Comparison of ENCODE assay signal across 26 mouse cellular contexts in the genomic region with DNA sequence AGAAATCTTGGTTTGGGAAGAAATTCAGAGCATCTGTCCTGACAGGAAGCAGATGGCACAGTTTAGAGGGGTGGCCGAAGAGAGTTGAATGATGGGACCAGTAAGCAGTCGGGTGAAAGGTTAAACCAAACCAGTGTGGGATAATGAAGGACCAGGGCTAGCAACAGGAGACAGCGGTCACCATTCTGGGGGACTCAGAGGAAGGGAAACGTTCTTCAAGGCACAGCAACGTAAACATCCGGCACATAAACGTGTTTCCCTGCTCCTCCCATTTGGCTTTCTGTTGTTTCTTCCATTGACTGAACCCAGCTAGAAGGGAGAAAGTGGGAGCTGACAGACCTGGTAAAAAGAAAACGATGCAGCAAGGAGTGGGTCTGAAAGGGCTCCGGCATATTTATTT. TPM values are rescaled to one million over a fixed set of nuclear protein-coding genes. Genes with fewer than 3 reads are reported as not detected.
DNase-seq lines count a peak whose midpoint lies in the region; ATAC-seq and TF ChIP-seq lines count a peak whose summit lies in the region.
"Had no signal": no experiment of that assay in that cellular context is flagged by ENCODE, and none has a peak within 500 bp of the region (broad histone marks: within the 10 kb centered on the region; RNA-seq: fewer than 3 reads in every experiment).

No protein-coding gene starts in this region.

- no peak overlapping the region for H3K4me2 ChIP-seq in kidney, embryonic 14.5 days (replicated peaks; ENCODE audit: low read depth, low read length)
- peak overlapping the region; percentile 21 for H3K4me2 ChIP-seq in lung, embryonic 16.5 days (ENCODE audit: low read depth, low read length)
- H3K4me2 ChIP-seq in stomach, embryonic 14.5 days (replicated peaks; ENCODE audit: low read depth, low read length) = peak overlapping the region; percentile 21; the same call in 1 of the 2 replicates
- no peak overlapping the region for H3K4me2 ChIP-seq in stomach, postnatal 0 days (replicated peaks; ENCODE audit: low read depth)
- H3K4me2 ChIP-seq: embryonic facial prominence, embryonic 12.5 days; forebrain, embryonic 12.5 days; hindbrain, embryonic 13.5 days had no signal

- H3K4me1 ChIP-seq in kidney, embryonic 14.5 days (ENCODE audit: control insufficient read depth, insufficient read depth, low read length) = no peaks in the 10 kb centered on the region
- no peaks in the 10 kb centered on the region; the same call in 1 of the 2 replicates for H3K4me1 ChIP-seq in lung, embryonic 16.5 days (replicated peaks; ENCODE audit: control insufficient read depth, insufficient read depth, low read length)
- 0 out of 2 replicates have a peak, but pooled peaks cover 8% of the 10 kb centered on the region for H3K4me1 ChIP-seq in stomach, embryonic 14.5 days (ENCODE audit: control insufficient read depth, insufficient read depth, low read length)
- no peaks in the 10 kb centered on the region for H3K4me1 ChIP-seq in stomach, postnatal 0 days (replicated peaks; ENCODE audit: control insufficient read depth, insufficient read depth)
- H3K4me1 ChIP-seq: embryonic facial prominence, embryonic 12.5 days had no signal

- TF ChIP-seq EP300 in stomach, postnatal 0 days (optimal IDR thresholded peaks at IDR 0.05) = no peak

- 0 out of 2 replicates have a peak, but pooled peaks have one; percentile 59 for ATAC-seq in kidney, embryonic 14.5 days (ENCODE audit: low FRiP score, low TSS enrichment)
- peak; percentile 20; the same call in 1 of the 2 replicates for ATAC-seq in lung, embryonic 16.5 days (ENCODE audit: low read depth)
- ATAC-seq in stomach, embryonic 14.5 days (ENCODE audit: insufficient number of reproducible peaks, insufficient read depth, low FRiP score, low read depth) = no peak
- ATAC-seq in stomach, postnatal 0 days (ENCODE audit: low FRiP score, low TSS enrichment) = no peak
- ATAC-seq: CD4-positive, CD25-positive, alpha-beta regulatory T cell, adult 4 months; inflammation-experienced regulatory T-cells, adult 6 months; midbrain, embryonic 16.5 days had no signal

- H3K9ac ChIP-seq in kidney, embryonic 14.5 days (ENCODE audit: low read depth, low read length) = no peak overlapping the region
- 0 out of 2 replicates have a peak overlapping the region, but pooled peaks have one; percentile 8 for H3K9ac ChIP-seq in lung, embryonic 16.5 days (ENCODE audit: low read length)
- H3K9ac ChIP-seq in stomach, embryonic 14.5 days (replicated peaks; ENCODE audit: low read depth, low read length) = no peak overlapping the region
- H3K9ac ChIP-seq in stomach, postnatal 0 days (ENCODE audit: low read length) = no peak overlapping the region
- H3K9ac ChIP-seq: embryonic facial prominence, embryonic 12.5 days; forebrain, embryonic 12.5 days; hindbrain, embryonic 13.5 days had no signal

- no peaks in the 10 kb centered on the region for H3K36me3 ChIP-seq in kidney, embryonic 14.5 days (ENCODE audit: control insufficient read depth, insufficient read depth, low read length)
- H3K36me3 ChIP-seq in lung, embryonic 16.5 days (ENCODE audit: control insufficient read depth, insufficient read depth, low read length) = no peaks in the 10 kb centered on the region
- H3K36me3 ChIP-seq in stomach, embryonic 14.5 days (ENCODE audit: control insufficient read depth, insufficient read depth, low read length) = no peaks in the 10 kb centered on the region
- H3K36me3 ChIP-seq in stomach, postnatal 0 days (ENCODE audit: control insufficient read depth, insufficient read depth, low read length) = no peaks in the 10 kb centered on the region
- H3K36me3 ChIP-seq: embryonic facial prominence, embryonic 12.5 days; forebrain, embryonic 12.5 days; hindbrain, embryonic 13.5 days had no signal

- no peak for DNase-seq in kidney, adult 11 months
- no peak for DNase-seq in lung, postnatal 4 days
- DNase-seq in stomach, postnatal 0 days (ENCODE audit: low spot score) = no peak
- DNase-seq in yolk sac, embryonic 10.5 days (ENCODE audit: low spot score) = no peak
- DNase-seq: cerebellum, adult 8-10 months; cerebellum, postnatal 36 days; gastrocnemius, postnatal 36 days; kidney, adult 2 months; left cerebral cortex, postnatal 4 days; right cerebral cortex, adult 18-20 months had no signal

- H3K27ac ChIP-seq in kidney, embryonic 14.5 days (ENCODE audit: low read depth, low read length) = no peak overlapping the region
- peak overlapping the region; percentile 59 for H3K27ac ChIP-seq in lung, embryonic 16.5 days (ENCODE audit: low read length)
- H3K27ac ChIP-seq in stomach, embryonic 14.5 days (ENCODE audit: low read length) = no peak overlapping the region
- H3K27ac ChIP-seq in stomach, postnatal 0 days (replicated peaks) = no peak overlapping the region
- H3K27ac ChIP-seq: embryonic facial prominence, embryonic 12.5 days; forebrain, embryonic 12.5 days; hindbrain, embryonic 13.5 days had no signal

- 12% methylated on average over 9 of the region's 9 CpGs for WGBS in kidney, embryonic 14.5 days
- WGBS in lung, embryonic 16.5 days = 14% methylated on average over 9 of the region's 9 CpGs
- 14% methylated on average over 9 of the region's 9 CpGs for WGBS in stomach, embryonic 14.5 days
- 28% methylated on average over 9 of the region's 9 CpGs for WGBS in stomach, postnatal 0 days

- no peaks in the 10 kb centered on the region for H3K9me3 ChIP-seq in kidney, embryonic 14.5 days (ENCODE audit: control insufficient read depth, low read length)
- no peaks in the 10 kb centered on the region for H3K9me3 ChIP-seq in lung, embryonic 16.5 days (ENCODE audit: control insufficient read depth, low read length)
- H3K9me3 ChIP-seq in stomach, embryonic 14.5 days (ENCODE audit: control insufficient read depth, low read depth, low read length) = no peaks in the 10 kb centered on the region
- H3K9me3 ChIP-seq in stomach, postnatal 0 days (ENCODE audit: control insufficient read depth, low read length) = no peaks in the 10 kb centered on the region
- H3K9me3 ChIP-seq: embryonic facial prominence, embryonic 12.5 days; forebrain, embryonic 12.5 days; hindbrain, embryonic 13.5 days had no signal

- H3K27me3 ChIP-seq in kidney, embryonic 14.5 days (ENCODE audit: control insufficient read depth, insufficient read depth, low read length) = no peaks in the 10 kb centered on the region
- H3K27me3 ChIP-seq in lung, embryonic 16.5 days (ENCODE audit: control insufficient read depth, insufficient read depth, low read depth, low read length) = no peaks in the 10 kb centered on the region
- H3K27me3 ChIP-seq in stomach, embryonic 14.5 days (ENCODE audit: control insufficient read depth, insufficient read depth, low read length) = no peaks in the 10 kb centered on the region
- no peaks in the 10 kb centered on the region for H3K27me3 ChIP-seq in stomach, postnatal 0 days (ENCODE audit: control insufficient read depth, insufficient read depth, low read length)
- H3K27me3 ChIP-seq: embryonic facial prominence, embryonic 12.5 days; forebrain, embryonic 12.5 days; hindbrain, embryonic 13.5 days had no signal

- TF ChIP-seq CTCF in stomach, postnatal 0 days (IDR thresholded peaks at IDR 0.05; ENCODE audit: low read depth) = no peak

- H3K4me3 ChIP-seq in kidney, embryonic 14.5 days (ENCODE audit: low read length) = no peak overlapping the region
- no peak overlapping the region for H3K4me3 ChIP-seq in lung, embryonic 16.5 days (ENCODE audit: low read length)
- H3K4me3 ChIP-seq in stomach, embryonic 14.5 days (ENCODE audit: low read depth, low read length) = no peak overlapping the region
- no peak overlapping the region for H3K4me3 ChIP-seq in stomach, postnatal 0 days (ENCODE audit: low read depth, low read length)
- H3K4me3 ChIP-seq: embryonic facial prominence, embryonic 12.5 days; forebrain, embryonic 12.5 days; hindbrain, embryonic 13.5 days; myocyte had no signal

RNA-seq across cellular contexts. Expression of a gene that starts 7.0 kb away (rescaled TPM):
- polyA plus RNA-seq in kidney, embryonic 14.5 days (2014; fragmentation: Nextera tagmentation; extraction: Ambion mirVana) = 28.8 and 30.2 TPM in 2 replicates
- 24.4 and 25.7 TPM in 2 replicates for polyA plus RNA-seq in lung, embryonic 16.5 days (2015; fragmentation: Nextera tagmentation; extraction: Ambion mirVana)
- polyA plus RNA-seq in stomach, embryonic 14.5 days (2014; fragmentation: Nextera tagmentation; extraction: Ambion mirVana) = 25.4 and 26.4 TPM in 2 replicates
- 22.5 and 23.1 TPM in 2 replicates for polyA plus RNA-seq in stomach, postnatal 0 days (2015; fragmentation: Nextera tagmentation; extraction: Ambion mirVana)

RNA-seq across cellular contexts. Expression of a gene that starts 14.6 kb away (rescaled TPM):
- polyA plus RNA-seq in kidney, embryonic 14.5 days (2014; fragmentation: Nextera tagmentation; extraction: Ambion mirVana) = not detected in 2 replicates
- not detected in 2 replicates for polyA plus RNA-seq in lung, embryonic 16.5 days (2015; fragmentation: Nextera tagmentation; extraction: Ambion mirVana)
- not detected in 2 replicates for polyA plus RNA-seq in stomach, embryonic 14.5 days (2014; fragmentation: Nextera tagmentation; extraction: Ambion mirVana)
- polyA plus RNA-seq in stomach, postnatal 0 days (2015; fragmentation: Nextera tagmentation; extraction: Ambion mirVana) = not detected in 2 replicates
- polyA plus RNA-seq: brain, embryonic 14.5 days; CD4-positive, CD25-positive, alpha-beta regulatory T cell, adult 4 months; embryonic facial prominence, embryonic 12.5 days; forebrain, embryonic 12.5 days; heart, embryonic 14.5 days; hindbrain, embryonic 13.5 days; inflammation-experienced regulatory T-cells, adult 6 months; liver, adult 2 months; liver, embryonic 16.5 days; midbrain, embryonic 16.5 days; myocyte; neural tube, embryonic 14.5 days; stomach, embryonic 16.5 days had no signal

RNA-seq across cellular contexts. Expression of a gene that starts 42.2 kb away (rescaled TPM):
- 7.5 and 14.7 TPM in 2 replicates for polyA plus RNA-seq in kidney, embryonic 14.5 days (2014; fragmentation: Nextera tagmentation; extraction: Ambion mirVana)
- 14.3 and 14.9 TPM in 2 replicates for polyA plus RNA-seq in lung, embryonic 16.5 days (2015; fragmentation: Nextera tagmentation; extraction: Ambion mirVana)
- 16.1 and 17.9 TPM in 2 replicates for polyA plus RNA-seq in stomach, embryonic 14.5 days (2014; fragmentation: Nextera tagmentation; extraction: Ambion mirVana)
- polyA plus RNA-seq in stomach, postnatal 0 days (2015; fragmentation: Nextera tagmentation; extraction: Ambion mirVana) = 4.1 and 4.5 TPM in 2 replicates

Comparison
In these comparisons a context has a peak if more than half of its experiments do, and no peak if none do; other contexts are left out.
1. H3K4me2 ChIP-seq: peak in lung, embryonic 16.5 days (single experiment) and stomach, embryonic 14.5 days (single experiment); none in kidney, embryonic 14.5 days (single experiment) and stomach, postnatal 0 days (single experiment).
2. ATAC-seq: peak in kidney, embryonic 14.5 days (single experiment) and lung, embryonic 16.5 days (single experiment); none in stomach, embryonic 14.5 days (single experiment) and stomach, postnatal 0 days (single experiment).